Mouse (Mus musculus): ENCODE results near the gene Xrcc6. TPM values are rescaled to one million over a fixed set of nuclear protein-coding genes. Genes with fewer than 3 reads are reported as not detected.

The Xrcc6 gene
- polyA plus RNA-seq, 1 experiment from 2014 or later = 19.6 TPM

DNA sequence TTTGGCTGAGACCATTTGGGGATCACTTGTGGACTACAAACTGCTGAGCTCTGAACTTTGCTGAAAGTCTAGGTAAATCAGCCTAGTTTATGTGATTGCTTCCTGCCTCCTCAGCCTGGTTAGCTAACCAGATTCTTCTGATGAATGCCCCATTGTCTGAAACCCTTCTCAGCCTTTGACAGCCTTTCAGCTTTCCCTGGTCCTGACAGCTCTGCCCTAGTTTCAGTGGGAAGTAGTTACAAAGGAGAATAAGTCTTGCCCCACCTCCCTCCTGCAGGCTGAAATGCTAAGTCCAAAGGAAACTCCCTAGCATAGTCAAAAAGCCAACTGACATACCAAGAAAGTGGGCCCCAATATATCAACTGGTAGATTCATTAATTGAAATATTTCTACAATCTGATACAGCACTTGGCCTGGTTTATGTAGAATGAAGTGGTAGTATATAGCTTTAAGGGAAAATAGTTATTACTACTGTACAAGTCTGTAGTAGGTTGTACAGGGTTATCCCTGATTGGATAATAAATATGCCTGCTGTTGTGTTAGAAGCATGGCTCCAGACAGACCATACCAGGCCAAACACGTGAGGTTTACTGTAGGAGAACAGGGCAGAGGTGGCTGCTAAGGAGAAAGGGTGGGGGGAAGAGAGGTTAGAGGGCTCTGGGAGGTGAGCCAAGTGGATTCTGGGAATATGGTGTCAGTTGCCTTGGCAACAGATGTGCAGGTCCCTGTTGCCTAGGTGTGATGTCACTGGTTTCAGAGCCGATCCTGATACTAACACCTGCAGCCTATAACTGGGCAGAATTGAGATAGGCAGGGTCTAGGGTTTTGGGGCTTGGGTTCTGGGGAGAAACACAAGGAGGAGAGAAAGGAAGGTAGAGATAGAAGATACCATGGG, 2.1 kb upstream of the Xrcc6 start:
- no peaks in the 10 kb centered on the region for H3K4me1 ChIP-seq (ENCODE audit: insufficient read depth, low read depth, low read length)
- no peak overlapping the region for H3K4me3 ChIP-seq (ENCODE audit: low read depth, low read length)
- no peaks in the 10 kb centered on the region for H3K36me3 ChIP-seq (ENCODE audit: insufficient read depth, low read length)
- H3K4me2 ChIP-seq (replicated peaks; ENCODE audit: low read depth, low read length) = no peak overlapping the region
- no peaks in the 10 kb centered on the region for H3K27me3 ChIP-seq (replicated peaks; ENCODE audit: insufficient read depth, low read length)
- no peak for DNase-seq (ENCODE audit: low spot score)
- no peak for TF ChIP-seq CTCF (IDR thresholded peaks at IDR 0.05)
- no peak for TF ChIP-seq EP300 (IDR thresholded peaks at IDR 0.05)
- H3K9ac ChIP-seq (replicated peaks; ENCODE audit: low read depth) = no peak overlapping the region
- no peaks in the 10 kb centered on the region for H3K9me3 ChIP-seq (ENCODE audit: low read length)
- no peak for ATAC-seq
- no peak overlapping the region for H3K27ac ChIP-seq (ENCODE audit: low read length)
- 65% methylated on average over 2 of the region's 2 CpGs for WGBS

DNA sequence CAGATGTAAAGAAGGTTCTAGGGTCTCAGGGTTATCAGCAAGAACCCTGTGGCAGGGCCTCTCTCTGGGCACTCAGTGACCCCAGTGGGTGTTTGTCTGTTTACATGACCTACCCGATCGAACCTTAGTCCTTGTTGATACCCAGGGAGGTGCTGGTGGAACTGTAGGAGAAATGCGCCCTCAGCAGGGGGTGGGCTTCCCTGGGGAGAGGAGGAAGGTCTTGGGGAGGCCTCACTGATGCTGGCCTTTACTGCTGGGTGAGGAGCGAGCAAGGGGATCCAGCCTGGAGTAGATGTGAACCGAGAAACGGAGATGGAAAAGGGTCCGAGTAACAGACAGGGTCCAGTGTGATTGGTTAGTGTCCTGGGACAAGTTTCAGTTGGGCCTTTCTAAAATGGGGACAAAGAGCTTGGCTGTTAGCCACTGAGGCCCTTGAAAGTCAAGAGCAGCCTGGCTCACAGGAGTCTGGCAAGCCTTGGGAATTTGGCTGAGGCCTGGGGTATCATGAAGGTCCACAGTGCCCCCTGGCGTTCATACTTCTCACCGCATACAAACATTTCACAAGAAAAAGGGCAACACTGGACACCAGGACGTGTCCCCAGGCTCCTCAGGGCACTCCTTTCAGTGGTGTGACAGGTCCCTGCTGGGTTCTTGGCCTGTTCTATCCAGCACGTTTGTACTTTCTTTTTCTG, 1.9 kb downstream of the Xrcc6 start:
- DNase-seq (ENCODE audit: low spot score) (peak; percentile 96), ATAC-seq (peak; percentile 93)
- Histone ChIP-seq H3K9ac (replicated peaks; ENCODE audit: low read depth) (no peak overlapping the region), H3K4me3 (ENCODE audit: low read depth, low read length) (no peak overlapping the region), H3K4me2 (replicated peaks; ENCODE audit: low read depth, low read length) (no peak overlapping the region), H3K27ac (ENCODE audit: low read length) (no peak overlapping the region; the same call in 1 of the 2 replicates), H3K36me3 (ENCODE audit: insufficient read depth, low read length) (0 out of 2 replicates have a peak, but pooled peaks cover 11% of the 10 kb centered on the region), H3K4me1 (ENCODE audit: insufficient read depth, low read depth, low read length) (no peaks in the 10 kb centered on the region), H3K9me3 (ENCODE audit: low read length) (no peaks in the 10 kb centered on the region), H3K27me3 (replicated peaks; ENCODE audit: insufficient read depth, low read length) (no peaks in the 10 kb centered on the region)
- TF ChIP-seq EP300 (IDR thresholded peaks at IDR 0.05) (no peak), CTCF (IDR thresholded peaks at IDR 0.05) (peak; percentile 87)
- WGBS = 21% methylated on average over 11 of the region's 11 CpGs

DNA sequence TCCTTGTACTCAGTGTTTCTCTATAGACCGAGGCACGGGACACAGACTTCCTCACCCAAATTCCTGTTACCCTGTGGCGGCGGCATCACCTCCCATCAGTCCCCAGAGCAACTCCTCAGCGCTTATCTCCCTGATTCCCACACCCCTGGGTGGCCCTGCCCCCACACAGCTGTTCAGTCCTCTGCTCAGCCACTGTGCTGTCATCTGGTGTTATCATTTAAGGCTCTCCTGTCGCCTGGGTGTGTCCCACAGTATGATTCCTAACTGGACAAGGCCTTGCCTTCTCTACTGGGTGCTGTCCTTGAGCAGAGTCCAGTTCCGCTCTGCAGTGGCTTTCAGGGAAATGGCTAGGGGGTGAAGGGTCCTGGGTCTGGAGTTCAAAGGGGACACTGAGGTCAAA, 2.9 kb downstream of the Xrcc6 start:
- H3K4me3 ChIP-seq (ENCODE audit: low read depth, low read length) = no peak overlapping the region
- WGBS = 42% methylated on average over 7 of the region's 7 CpGs
- H3K4me1 ChIP-seq (ENCODE audit: insufficient read depth, low read depth, low read length) = no peaks in the 10 kb centered on the region
- no peak overlapping the region for H3K27ac ChIP-seq (ENCODE audit: low read length)
- ATAC-seq (no peak), DNase-seq (ENCODE audit: low spot score) (no peak)
- no peak overlapping the region for H3K9ac ChIP-seq (replicated peaks; ENCODE audit: low read depth)
- H3K9me3 ChIP-seq (ENCODE audit: low read length) = no peaks in the 10 kb centered on the region
- TF ChIP-seq EP300 (IDR thresholded peaks at IDR 0.05) (no peak), CTCF (IDR thresholded peaks at IDR 0.05) (no peak)
- H3K36me3 ChIP-seq (ENCODE audit: insufficient read depth, low read length) = 0 out of 2 replicates have a peak, but pooled peaks cover 11% of the 10 kb centered on the region
- H3K27me3 ChIP-seq (replicated peaks; ENCODE audit: insufficient read depth, low read length) = no peaks in the 10 kb centered on the region
- H3K4me2 ChIP-seq (replicated peaks; ENCODE audit: low read depth, low read length) = no peak overlapping the region

DNA sequence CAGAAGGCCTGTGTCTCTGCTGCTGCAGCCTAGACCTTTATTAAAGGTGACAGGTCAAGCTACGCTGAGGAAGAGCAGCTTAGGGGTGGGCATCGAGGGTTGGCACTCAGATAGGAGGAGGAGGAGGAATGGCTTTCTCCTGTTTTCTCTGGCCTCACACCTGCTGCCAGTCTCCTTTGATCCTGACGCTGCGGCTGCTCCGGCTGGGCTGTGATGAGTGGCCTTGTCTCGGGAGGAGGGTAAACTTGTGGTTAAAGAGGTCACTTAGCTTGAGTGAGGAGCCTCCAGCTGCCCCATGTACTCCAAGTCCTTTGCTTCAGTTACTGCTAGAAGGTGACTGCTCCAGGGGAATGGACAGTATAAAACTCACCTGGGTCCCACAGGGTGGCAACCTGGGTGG, 6.4 kb downstream of the Xrcc6 start:
- Histone ChIP-seq H3K9ac (replicated peaks; ENCODE audit: low read depth) (no peak overlapping the region), H3K36me3 (ENCODE audit: insufficient read depth, low read length) (0 out of 2 replicates have a peak, but pooled peaks cover 14% of the 10 kb centered on the region), H3K27ac (ENCODE audit: low read length) (no peak overlapping the region), H3K9me3 (ENCODE audit: low read length) (no peaks in the 10 kb centered on the region), H3K4me2 (replicated peaks; ENCODE audit: low read depth, low read length) (no peak overlapping the region), H3K27me3 (replicated peaks; ENCODE audit: insufficient read depth, low read length) (no peaks in the 10 kb centered on the region), H3K4me1 (ENCODE audit: insufficient read depth, low read depth, low read length) (no peaks in the 10 kb centered on the region), H3K4me3 (ENCODE audit: low read depth, low read length) (no peak overlapping the region)
- no peak for DNase-seq (ENCODE audit: low spot score)
- TF ChIP-seq EP300 (IDR thresholded peaks at IDR 0.05) (no peak), CTCF (IDR thresholded peaks at IDR 0.05) (no peak)
- 57% methylated on average over 6 of the region's 6 CpGs for WGBS
- ATAC-seq = no peak

DNA sequence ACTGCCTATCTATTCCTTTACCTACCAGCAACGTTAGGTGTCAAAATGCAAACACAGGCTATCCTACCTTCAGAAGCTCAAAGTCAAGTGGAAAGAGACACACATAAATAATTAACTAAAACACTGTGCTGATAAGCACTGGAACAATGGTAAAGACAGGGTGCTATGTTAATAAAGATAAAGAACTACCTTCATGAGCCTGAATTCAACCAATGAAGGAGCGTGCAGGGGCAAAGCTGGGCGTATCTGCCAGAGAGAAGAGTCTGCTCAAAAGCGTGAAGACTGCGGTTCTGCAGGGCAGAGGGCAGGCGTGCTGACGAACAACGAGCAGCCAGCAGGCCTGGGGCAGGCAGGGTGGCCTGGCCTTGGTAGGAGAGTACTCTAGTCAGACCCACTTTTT, 16.6 kb downstream of the Xrcc6 start:
- H3K27ac ChIP-seq (ENCODE audit: low read length) = no peak overlapping the region
- ATAC-seq (no peak), DNase-seq (ENCODE audit: low spot score) (no peak)
- H3K4me2 ChIP-seq (replicated peaks; ENCODE audit: low read depth, low read length) = no peak overlapping the region
- no peak overlapping the region for H3K4me3 ChIP-seq (ENCODE audit: low read depth, low read length)
- no peaks in the 10 kb centered on the region for H3K4me1 ChIP-seq (ENCODE audit: insufficient read depth, low read depth, low read length)
- WGBS = 73% methylated on average over 8 of the region's 8 CpGs
- no peaks in the 10 kb centered on the region for H3K27me3 ChIP-seq (replicated peaks; ENCODE audit: insufficient read depth, low read length)
- no peak overlapping the region for H3K9ac ChIP-seq (replicated peaks; ENCODE audit: low read depth)
- no peaks in the 10 kb centered on the region for H3K9me3 ChIP-seq (ENCODE audit: low read length)
- TF ChIP-seq EP300 (IDR thresholded peaks at IDR 0.05) (no peak), CTCF (IDR thresholded peaks at IDR 0.05) (no peak)
- peaks cover 7% of the 10 kb centered on the region; the same call in 1 of the 2 replicates for H3K36me3 ChIP-seq (ENCODE audit: insufficient read depth, low read length)

DNA sequence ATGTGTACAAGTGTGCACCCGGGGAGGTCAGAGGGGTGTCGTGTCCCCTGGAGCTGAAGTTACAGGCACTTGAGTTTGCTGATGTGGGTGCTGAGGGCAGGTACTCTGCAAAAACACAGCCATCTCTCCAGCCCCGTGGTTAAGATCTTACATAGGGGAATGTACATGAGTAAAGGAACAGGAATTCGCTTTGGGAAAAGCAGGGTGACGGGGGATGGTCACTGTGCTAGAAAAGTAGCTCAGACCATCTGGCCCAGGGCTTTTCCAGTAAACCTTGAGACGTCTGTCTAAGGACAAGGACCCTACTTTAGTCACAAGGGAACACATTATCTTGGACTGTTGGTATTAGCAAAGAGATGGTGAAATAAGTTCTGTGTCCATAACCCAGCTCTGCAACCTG, 24.3 kb downstream of the Xrcc6 start:
- no peaks in the 10 kb centered on the region for H3K9me3 ChIP-seq (ENCODE audit: low read length)
- DNase-seq (ENCODE audit: low spot score) (peak; percentile 49), ATAC-seq (no peak)
- 69% methylated on average over 6 of the region's 6 CpGs for WGBS
- no peak overlapping the region for H3K4me2 ChIP-seq (replicated peaks; ENCODE audit: low read depth, low read length)
- peaks cover 6% of the 10 kb centered on the region; the same call in 1 of the 2 replicates for H3K4me1 ChIP-seq (ENCODE audit: insufficient read depth, low read depth, low read length)
- no peaks in the 10 kb centered on the region for H3K27me3 ChIP-seq (replicated peaks; ENCODE audit: insufficient read depth, low read length)
- no peak overlapping the region for H3K9ac ChIP-seq (replicated peaks; ENCODE audit: low read depth)
- no peak overlapping the region for H3K4me3 ChIP-seq (ENCODE audit: low read depth, low read length)
- H3K36me3 ChIP-seq (ENCODE audit: insufficient read depth, low read length) = no peaks in the 10 kb centered on the region
- no peak overlapping the region for H3K27ac ChIP-seq (ENCODE audit: low read length)
- TF ChIP-seq CTCF (IDR thresholded peaks at IDR 0.05) = no peak
- TF ChIP-seq EP300 (IDR thresholded peaks at IDR 0.05) = peak; percentile 65

All from lung, postnatal 0 days (tissue).